Mouse (Mus musculus): ENCODE measurements around the gene Chn2. TPM values are rescaled to one million over a fixed set of nuclear protein-coding genes. Genes with fewer than 3 reads are reported as not detected.

Chn2 gene
- polyA plus RNA-seq, 1 experiment from 2014 or later, result 4.3 TPM

Other genes starting within 250 kb of the Chn2 start
- 0.37 and 0.45 TPM in 2 replicates for gene Tril, start 218.7 kb upstream of the Chn2 start, polyA plus RNA-seq (2015; fragmentation: Nextera tagmentation; extraction: Ambion mirVana)
- gene Cpvl, start 60.9 kb upstream of the Chn2 start, polyA plus RNA-seq (2015; fragmentation: Nextera tagmentation; extraction: Ambion mirVana), result not detected in 2 replicates

Data from liver, embryonic 15.5 days (tissue).